Mouse (Mus musculus) mouse embryonic stem cell (cell line): ENCODE measurements around the gene Lamp3.
"Not testable (repeated sequence)": the region's sequence is repeated elsewhere in the genome, so short reads cannot be mapped to it uniquely, and the experiment has no call there.

ENCODE experiments used
- in situ Hi-C, 2 experiments: fragments of 300-500 bp; cut with MboI; formaldehyde crosslinking; loops; 1 replicate in 1 of 2; 3 replicates in 1 of 2; pipeline ENCODE4 v1.14.3; 2019 to 2020; ENCODE audit warnings: low sequenced_read_pairs in 2 of 2, low pct_unique_long_range_greater_than_20kb in 1 of 2, mixed read lengths in 1 of 2; ENCODE audit not compliant: unreplicated experiment in 1 of 2

Lamp3 gene

DNA sequence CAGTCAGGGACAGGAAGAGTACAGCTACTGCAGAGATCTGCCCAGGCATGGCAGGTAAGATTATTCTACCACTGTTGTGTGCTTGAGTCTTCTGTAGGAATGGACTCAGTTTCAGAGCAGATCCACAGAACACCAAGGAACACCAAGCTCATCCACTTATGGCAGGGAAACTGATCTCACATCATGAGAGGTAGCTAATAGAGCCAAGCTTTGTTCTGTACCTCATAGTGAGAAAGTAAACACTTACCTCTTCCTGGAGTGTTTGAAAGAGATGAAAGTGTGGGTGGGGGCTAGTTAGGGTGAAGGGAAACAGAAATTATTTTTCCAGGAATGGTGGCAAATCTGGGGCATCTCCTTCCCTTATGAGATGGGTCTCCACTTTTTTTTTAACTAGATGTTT lies at the start of gene Lamp3:
TSS of gene Lamp3 (minus strand) at position 160 of the 400 bp plus-strand sequence.
- in situ Hi-C loops = no loop called here

- in situ Hi-C loops = no loop called here
Observed at GRCm38 (mm10) chr16:19732896-19733295, 26.7 kb upstream of the Lamp3 start.

GRCm38 (mm10) chr16:19724139-19724538 lies 18.0 kb upstream of the Lamp3 start:
- in situ Hi-C loops = loop anchor here (5.0 to 10.0 kb wide), 2 partner anchors 121 to 133 kb away; no protein-coding TSS in a partner anchor

DNA sequence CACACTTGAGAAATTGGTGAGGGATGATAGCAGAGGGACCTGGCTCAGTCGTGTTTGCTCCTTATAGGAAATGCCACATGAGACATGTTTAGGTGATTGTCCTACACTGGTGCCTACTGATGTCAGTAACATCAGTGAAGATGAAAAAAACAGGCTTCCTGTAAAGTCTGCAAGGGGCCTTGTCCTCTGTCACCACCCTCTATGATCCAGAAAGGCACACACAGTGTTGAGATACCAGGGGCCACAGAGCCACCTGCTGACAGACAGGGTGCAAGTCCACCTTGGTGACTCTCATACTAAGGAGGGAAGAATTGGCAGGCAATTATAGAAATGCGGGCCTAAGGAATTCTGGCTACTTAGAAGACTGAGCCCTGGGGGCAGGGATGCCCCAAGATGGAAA lies 14.8 kb upstream of the Lamp3 start:
- in situ Hi-C loops = loop anchor here (5.0 to 10.0 kb wide), 2 partner anchors 124 to 136 kb away; no protein-coding TSS in a partner anchor

DNA sequence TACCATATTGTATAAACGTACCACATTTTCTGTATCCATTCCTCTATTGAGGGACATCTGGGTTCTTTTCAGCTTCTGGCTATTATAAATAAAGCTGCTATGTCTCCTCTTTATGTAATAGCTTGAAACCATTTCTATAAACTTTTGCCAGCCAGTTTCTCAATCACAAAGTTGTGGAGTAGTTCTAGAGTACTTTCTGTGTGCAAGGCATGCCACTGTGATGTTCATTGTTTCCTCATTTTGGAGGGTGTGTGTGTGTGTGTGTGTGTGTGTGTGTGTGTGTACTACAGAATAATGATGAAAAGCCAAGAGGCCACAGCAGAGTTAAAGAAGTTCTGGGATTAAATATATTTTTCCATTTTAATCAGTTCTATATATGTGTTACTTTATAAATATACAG lies 1.2 kb upstream of the Lamp3 start:
- in situ Hi-C loops = no loop called here

DNA sequence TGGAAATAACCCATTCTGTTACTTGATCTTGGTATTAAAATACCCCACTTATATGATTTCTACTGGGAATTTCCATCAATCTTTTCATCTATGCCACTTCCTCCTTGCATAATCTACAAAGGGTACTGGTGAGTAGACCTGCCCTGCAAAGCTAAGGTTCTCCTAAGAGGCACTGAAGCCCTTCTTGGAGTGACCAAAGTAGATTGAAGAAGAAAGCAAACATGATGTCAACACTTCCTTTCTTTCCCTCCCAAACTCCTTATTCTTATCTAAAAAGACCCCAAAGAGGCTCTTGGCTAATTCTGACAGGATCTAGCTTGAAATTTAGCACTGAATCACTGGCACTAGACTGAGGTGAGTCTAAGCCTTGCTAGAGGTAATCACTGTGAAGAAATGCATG lies 7.0 kb downstream of the Lamp3 start:
- in situ Hi-C loops = no loop called here

DNA sequence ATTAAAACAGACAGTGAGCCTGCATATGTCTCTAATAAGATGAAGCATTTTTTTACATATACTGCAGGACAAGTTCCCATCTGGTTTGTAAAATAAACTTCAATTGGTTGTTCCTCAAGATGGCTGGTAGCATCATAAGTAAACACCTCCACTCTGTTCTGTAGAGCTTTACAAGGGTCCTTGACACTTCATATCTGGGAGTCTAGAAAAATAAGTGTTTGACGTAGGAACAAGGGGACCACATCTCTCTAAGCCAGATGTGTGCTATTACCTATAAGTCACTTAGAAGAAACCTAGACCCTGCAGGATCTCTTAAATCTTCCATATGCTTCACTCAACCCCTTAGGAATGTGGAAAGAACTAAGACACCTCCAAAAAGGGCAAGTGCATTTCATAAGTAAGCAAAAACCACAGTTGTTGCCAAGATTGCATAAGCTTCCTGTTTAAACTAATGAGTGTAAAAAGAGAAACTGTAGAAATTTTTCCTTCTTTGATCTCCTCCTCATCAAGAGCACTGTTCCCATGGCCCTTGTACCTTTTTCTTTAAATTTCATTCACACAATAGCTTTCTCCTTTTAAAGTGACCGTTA lies 35.3 kb downstream of the Lamp3 start:
- in situ Hi-C loops = no loop called here

- in situ Hi-C loops = no loop called here
Observed at GRCm38 (mm10) chr16:19666312-19666711, 39.9 kb downstream of the Lamp3 start.

GRCm38 (mm10) chr16:19629816-19630215 lies 76.4 kb downstream of the Lamp3 start, which contains the start of gene Olfr171:
Gene Olfr171, minus strand, starts transcription at chr16:19629916.
- in situ Hi-C loops = no loop called here

DNA sequence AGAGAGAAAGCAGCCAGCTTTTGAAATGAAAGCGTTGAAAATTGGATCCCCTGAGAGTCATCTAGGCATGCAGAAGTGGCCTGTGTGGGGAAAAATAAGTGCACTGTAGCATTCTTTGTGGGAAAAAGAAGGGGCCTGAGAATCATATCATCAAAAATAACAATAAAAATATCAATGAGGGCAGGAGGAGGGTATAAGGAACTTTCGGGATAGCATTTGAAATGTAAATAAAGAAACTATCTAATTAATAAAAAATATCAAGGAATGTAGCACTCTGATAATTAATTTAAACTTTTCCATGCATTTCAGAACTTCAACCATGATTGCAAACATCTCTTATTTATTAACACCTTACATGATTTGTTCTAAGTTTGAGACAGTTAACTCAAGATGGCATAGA lies 94.4 kb downstream of the Lamp3 start, which contains the start of gene Olfr170:
TSS of gene Olfr170 (minus strand) at position 101 of the 400 bp plus-strand sequence.
- in situ Hi-C loops = not testable (repeated sequence)
